Mouse (Mus musculus) left cerebral cortex, postnatal 25 days (tissue): ENCODE data around the gene Elovl3. TPM values are rescaled to one million over a fixed set of nuclear protein-coding genes. Genes with fewer than 3 reads are reported as not detected.
"Not testable (repeated sequence)": the region's sequence is repeated elsewhere in the genome, so short reads cannot be mapped to it uniquely, and the experiment has no call there.

Experiments used
- DNase-seq, 2 experiments: peaks; one replicate each; pipeline ENCODE4 v3.0.0; 2022; ENCODE audit warnings: low spot score in 2 of 2, mixed read lengths in 1 of 2
- intact Hi-C: fragments of 180-260 bp; cut with DNase I; formaldehyde crosslinking; loops from one replicate; pipeline ENCODE4 v1.15.1; 2025
- total RNA-seq, 2 experiments: library from RNA; stranded (reverse); gene quantifications; 2 replicates each; pipeline ENCODE4 v1.2.3; 2021

The Elovl3 gene
- total RNA-seq, 2 experiments from 2014 or later: not detected

- intact Hi-C loops: loop anchor here (5.0 kb wide), 1 partner anchor 44 kb away; no protein-coding TSS in a partner anchor
- no peak for DNase-seq
These were observed 414 bp upstream of the Elovl3 start for GRCm38 (mm10) chr19:46131283-46131682.

GRCm38 (mm10) chr19:46132577-46132976, 880 bp downstream of the Elovl3 start:
- intact Hi-C loops: loop anchor here (5.0 kb wide), 1 partner anchor 45 kb away; no protein-coding TSS in a partner anchor
- DNase-seq: no peak

GRCm38 (mm10) chr19:46135297-46135696, 3.6 kb downstream of the Elovl3 start:
- DNase-seq: peak; percentile 92 to 93
- intact Hi-C loops: loop anchor here (2.0 kb wide), 2 partner anchors 120 to 174 kb away; no protein-coding TSS in a partner anchor

GRCm38 (mm10) chr19:46135789-46136638, 4.3 kb downstream of the Elovl3 start:
- intact Hi-C loops: loop anchor here (2.0 kb wide), 2 partner anchors 119 to 173 kb away; no protein-coding TSS in a partner anchor
- DNase-seq: peak; percentile 8 to 29

GRCm38 (mm10) chr19:46136639-46137580, 5.2 kb downstream of the Elovl3 start:
- DNase-seq: peak; percentile 38 to 41
- intact Hi-C loops: no loop called here

- intact Hi-C loops: no loop called here
- DNase-seq: no peak
These were observed 8.6 kb downstream of the Elovl3 start for GRCm38 (mm10) chr19:46140324-46140723.

- DNase-seq: no peak
- intact Hi-C loops: no loop called here
These were observed 9.4 kb downstream of the Elovl3 start for GRCm38 (mm10) chr19:46141091-46141490.

GRCm38 (mm10) chr19:46147511-46148371, 16.0 kb downstream of the Elovl3 start, which contains the start of gene Pitx3:
Gene Pitx3, minus strand, starts transcription at chr19:46148326.
- intact Hi-C loops: no loop called here
- DNase-seq: no peak

GRCm38 (mm10) chr19:46148372-46148760, 16.7 kb downstream of the Elovl3 start:
- peak; percentile 27 to 50 for DNase-seq
- intact Hi-C loops: no loop called here

GRCm38 (mm10) chr19:46149091-46149490, 17.4 kb downstream of the Elovl3 start:
- intact Hi-C loops: no loop called here
- no peak for DNase-seq

- intact Hi-C loops: no loop called here
- DNase-seq: peak; percentile 95 to 99
These were observed 20.6 kb downstream of the Elovl3 start, which contains the start of gene Gbf1 for GRCm38 (mm10) chr19:46152127-46152803. Gene Gbf1, plus strand, starts transcription at chr19:46152509.

- DNase-seq: no peak
- intact Hi-C loops: no loop called here
These were observed 34.3 kb downstream of the Elovl3 start for GRCm38 (mm10) chr19:46165950-46166349.

- DNase-seq, intact Hi-C loops: not testable (repeated sequence)
These were observed 35.5 kb downstream of the Elovl3 start for GRCm38 (mm10) chr19:46167169-46167568.

GRCm38 (mm10) chr19:46169396-46169795, 37.7 kb downstream of the Elovl3 start:
- no peak for DNase-seq
- intact Hi-C loops: no loop called here

- DNase-seq: no peak
- intact Hi-C loops: no loop called here
These were observed 38.2 kb downstream of the Elovl3 start for GRCm38 (mm10) chr19:46169913-46170312.

- DNase-seq: no peak
- intact Hi-C loops: no loop called here
These were observed 40.8 kb downstream of the Elovl3 start for GRCm38 (mm10) chr19:46172541-46172940.

- intact Hi-C loops: no loop called here
- no peak for DNase-seq
These were observed 43.5 kb downstream of the Elovl3 start for GRCm38 (mm10) chr19:46175173-46175572.

GRCm38 (mm10) chr19:46177046-46177445, 45.3 kb downstream of the Elovl3 start:
- intact Hi-C loops: no loop called here
- DNase-seq: no peak
